29 mouse cellular contexts compared by ENCODE assay signal in the genomic region with DNA sequence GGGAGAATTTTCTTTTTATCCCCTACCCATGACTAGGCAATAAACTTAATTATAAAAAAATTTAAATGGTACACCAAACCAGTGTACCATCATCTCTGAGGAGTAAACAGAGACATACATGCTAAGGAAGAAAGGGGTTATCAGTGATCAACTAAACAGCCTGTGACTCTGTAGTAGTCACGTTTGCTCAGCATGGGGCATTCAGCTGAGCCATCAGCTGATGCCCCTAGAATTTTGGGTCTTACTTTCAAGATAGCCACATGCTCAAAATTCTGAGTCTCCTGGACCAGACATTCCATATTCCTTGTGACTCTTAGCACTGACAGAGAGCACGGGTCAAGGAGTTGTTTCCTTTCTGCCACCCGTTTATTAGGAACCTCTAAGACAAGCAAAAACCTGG.
"Had no signal": no experiment of that assay in that cellular context is flagged by ENCODE, and none has a peak within 500 bp of the region (broad histone marks: within the 10 kb centered on the region; RNA-seq: fewer than 3 reads in every experiment).

No protein-coding gene starts in this region.

- H3K9me3 ChIP-seq: limb, embryonic 10.5 days; limb, embryonic 12.5 days; limb, embryonic 13.5 days; limb, embryonic 15.5 days; liver, embryonic 12.5 days; liver, embryonic 13.5 days; liver, embryonic 15.5 days; lung, embryonic 15.5 days; megakaryocyte, embryonic 14.5 days; midbrain, embryonic 12.5 days; midbrain, embryonic 13.5 days; midbrain, embryonic 15.5 days had no signal

- H3K9ac ChIP-seq: limb, embryonic 12.5 days; limb, embryonic 13.5 days; limb, embryonic 15.5 days; liver, embryonic 12.5 days; liver, embryonic 13.5 days; liver, embryonic 14.5 days; liver, embryonic 15.5 days; liver, postnatal 0 days; lung, embryonic 14.5 days; lung, embryonic 15.5 days; midbrain, embryonic 12.5 days; midbrain, embryonic 13.5 days; midbrain, embryonic 15.5 days had no signal

- H3K4me1 ChIP-seq: limb, embryonic 10.5 days; limb, embryonic 13.5 days; limb, embryonic 15.5 days; liver, embryonic 12.5 days; liver, embryonic 13.5 days; liver, embryonic 15.5 days; lung, embryonic 15.5 days; megakaryocyte, embryonic 14.5 days had no signal

- H3K27ac ChIP-seq: left cerebral cortex, adult 2 months; limb, embryonic 10.5 days; limb, embryonic 12.5 days; limb, embryonic 13.5 days; limb, embryonic 15.5 days; liver, embryonic 12.5 days; liver, embryonic 13.5 days; liver, embryonic 14.5 days; liver, embryonic 15.5 days; lung, embryonic 15.5 days; macrophage; midbrain, embryonic 12.5 days; midbrain, embryonic 13.5 days; midbrain, embryonic 15.5 days had no signal

- H3K4me3 ChIP-seq: left cerebral cortex, adult 2 months; limb, embryonic 10.5 days; limb, embryonic 12.5 days; limb, embryonic 13.5 days; limb, embryonic 15.5 days; liver, embryonic 12.5 days; liver, embryonic 13.5 days; liver, embryonic 15.5 days; lung, embryonic 15.5 days; megakaryocyte, embryonic 14.5 days; midbrain, embryonic 12.5 days; midbrain, embryonic 13.5 days; midbrain, embryonic 15.5 days; myocyte had no signal

- H3K27me3 ChIP-seq: limb, embryonic 12.5 days; limb, embryonic 13.5 days; limb, embryonic 15.5 days; liver, embryonic 12.5 days; liver, embryonic 13.5 days; liver, embryonic 15.5 days; lung, embryonic 15.5 days; midbrain, embryonic 12.5 days; midbrain, embryonic 13.5 days; midbrain, embryonic 15.5 days had no signal

- H3K4me2 ChIP-seq: limb, embryonic 12.5 days; limb, embryonic 13.5 days; limb, embryonic 15.5 days; liver, embryonic 11.5 days; liver, embryonic 12.5 days; liver, embryonic 13.5 days; liver, embryonic 15.5 days; lung, embryonic 14.5 days; lung, embryonic 15.5 days; midbrain, embryonic 11.5 days; midbrain, embryonic 12.5 days; midbrain, embryonic 13.5 days; midbrain, embryonic 15.5 days had no signal

- DNase-seq: left cerebral cortex, postnatal 4 days; liver; liver, embryonic 13.5 days; liver, postnatal 0 days; lung, adult 18-20 months; lung, adult 2 months; lung, embryonic 14.5 days; lung, postnatal 10 days; lung, postnatal 14 days; lung, postnatal 36 days; lung, postnatal 4 days had no signal

- H3K36me3 ChIP-seq: limb, embryonic 10.5 days; limb, embryonic 12.5 days; limb, embryonic 13.5 days; limb, embryonic 15.5 days; liver, embryonic 12.5 days; liver, embryonic 13.5 days; liver, embryonic 15.5 days; lung, embryonic 15.5 days; midbrain, embryonic 12.5 days; midbrain, embryonic 13.5 days; midbrain, embryonic 15.5 days had no signal

- ATAC-seq: liver, embryonic 12.5 days; liver, postnatal 0 days; lung, postnatal 0 days; midbrain, embryonic 13.5 days; midbrain, embryonic 15.5 days had no signal
